Mouse (Mus musculus) hindlimb bud, embryonic 11.5 days (tissue): Measurements from ENCODE around the gene Syna.

Experiments used
- DNase-seq: peaks from one replicate; pipeline ENCODE4 v3.0.0-alpha.2; 2012; ENCODE audit warnings: low read depth, low spot score; ENCODE audit errors: extremely low spot score

The Syna gene

GRCm38 (mm10) chr5:134560071-134560449 is at the start of gene Syna:
Syna (minus strand) TSS chr5:134560171.
- DNase-seq: no peak

GRCm38 (mm10) chr5:134607121-134607520 is 47.1 kb upstream of the Syna start:
- DNase-seq: no peak

GRCm38 (mm10) chr5:134606314-134606713 is 46.3 kb upstream of the Syna start:
- DNase-seq: no peak

- DNase-seq: no peak
Measured at GRCm38 (mm10) chr5:134604376-134604775, 44.4 kb upstream of the Syna start.

- no peak for DNase-seq
Measured at GRCm38 (mm10) chr5:134597711-134598110, 37.7 kb upstream of the Syna start.

- DNase-seq: no peak
Measured at GRCm38 (mm10) chr5:134593093-134593492, 33.1 kb upstream of the Syna start.

- no peak for DNase-seq
Measured at GRCm38 (mm10) chr5:134592026-134592581, 32.1 kb upstream of the Syna start.

- DNase-seq: no peak
Measured at GRCm38 (mm10) chr5:134589900-134590299, 29.9 kb upstream of the Syna start.

GRCm38 (mm10) chr5:134584798-134585197 is 24.8 kb upstream of the Syna start:
- no peak for DNase-seq

- DNase-seq: no peak
Measured at GRCm38 (mm10) chr5:134583884-134584213, 23.9 kb upstream of the Syna start.

- DNase-seq: no peak
Measured at GRCm38 (mm10) chr5:134583006-134583883, 23.3 kb upstream of the Syna start.

- DNase-seq: peak; percentile 93
Measured at GRCm38 (mm10) chr5:134582221-134582907, 22.4 kb upstream of the Syna start.

- no peak for DNase-seq
Measured at GRCm38 (mm10) chr5:134581146-134581545, 21.2 kb upstream of the Syna start, which contains the start of gene Rfc2. Rfc2 (plus strand) TSS chr5:134581366.

GRCm38 (mm10) chr5:134579135-134579534 is 19.2 kb upstream of the Syna start:
- no peak for DNase-seq

GRCm38 (mm10) chr5:134577534-134577933 is 17.6 kb upstream of the Syna start:
- DNase-seq: no peak

- DNase-seq: no peak
Measured at GRCm38 (mm10) chr5:134576517-134577220, 16.7 kb upstream of the Syna start.

- no peak for DNase-seq
Measured at GRCm38 (mm10) chr5:134575833-134576232, 15.9 kb upstream of the Syna start.

- DNase-seq: no peak
Measured at GRCm38 (mm10) chr5:134572508-134573214, 12.7 kb upstream of the Syna start.

GRCm38 (mm10) chr5:134571730-134572507 is 11.9 kb upstream of the Syna start:
- DNase-seq: peak; percentile 60

GRCm38 (mm10) chr5:134568964-134569491 is 9.1 kb upstream of the Syna start:
- no peak for DNase-seq
